Mouse (Mus musculus): ENCODE results near the gene Dlg5.

DNA sequence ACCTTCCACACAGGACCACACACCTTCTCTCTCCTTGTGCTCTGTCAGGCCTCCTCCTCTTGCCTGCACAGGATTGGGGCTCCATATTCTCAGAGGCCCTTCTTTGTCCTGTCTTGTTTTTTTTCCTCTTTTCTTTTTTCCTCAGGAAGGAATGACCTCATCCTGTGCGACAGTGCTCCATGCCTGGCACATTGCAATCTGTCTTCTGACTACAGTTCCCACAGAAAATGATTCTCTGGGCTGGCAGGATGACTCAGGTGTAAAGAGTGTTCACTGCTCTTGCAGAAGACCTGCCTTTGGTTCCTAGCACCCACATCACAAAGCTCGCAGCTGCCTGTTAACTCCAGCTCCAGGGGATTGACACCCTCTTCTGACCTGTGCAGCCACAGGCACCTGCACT, 4.2 kb upstream of the Dlg5 start:
- TF ChIP-seq POLR2A (IDR thresholded peaks at IDR 0.05; ENCODE audit: borderline replicate concordance, extremely low read depth, low read depth, low read length) (no peak), CTCF (IDR thresholded peaks at IDR 0.05; ENCODE audit: insufficient read depth, low read length) (no peak)

All from lung, adult 2 months (tissue).